Mouse (Mus musculus) MEL (cell line): ENCODE measurements around the gene Ccm2.

Source experiments
- BHLHE40 ChIP-seq: IDR thresholded peaks from 2 replicates; pipeline ENCODE4 v1.6.1; 2012; ENCODE audit warnings: low read depth, mild to moderate bottlenecking, inconsistent platforms, low read length, improper control_type of control experiment, borderline replicate concordance
- GABPA ChIP-seq: IDR thresholded peaks from 2 replicates; pipeline ENCODE4 v1.6.1; 2012; ENCODE audit warnings: low read depth, mild to moderate bottlenecking, inconsistent platforms, low read length, improper control_type of control experiment, moderate library complexity
- MAX ChIP-seq: IDR thresholded peaks from 2 replicates; pipeline ENCODE4 v1.6.1; 2011; ENCODE audit warnings: low read length, improper control_type of control experiment
- POLR2A ChIP-seq, 2 experiments: IDR thresholded peaks; 2 replicates each; pipeline ENCODE4 v1.6.1; 2011 to 2012; ENCODE audit warnings: low read length in 2 of 2, mild to moderate bottlenecking in 2 of 2, control low read depth in 1 of 2, improper control_type of control experiment in 1 of 2, low read depth in 1 of 2, moderate library complexity in 1 of 2; ENCODE audit not compliant: control insufficient read depth in 1 of 2, insufficient read depth in 1 of 2, poor library complexity in 1 of 2
- POLR2AphosphoS2 ChIP-seq: IDR thresholded peaks from 2 replicates; pipeline ENCODE4 v1.6.1; 2011; ENCODE audit warnings: low read length, improper control_type of control experiment
- TAL1 ChIP-seq: IDR thresholded peaks from 2 replicates; pipeline ENCODE4 v1.6.1; 2012; ENCODE audit warnings: mild to moderate bottlenecking, inconsistent platforms, low read length, moderate library complexity, mixed read lengths

- TF ChIP-seq TAL1 (no peak), POLR2A (IDR thresholded peaks at IDR 0.05; ENCODE audit: control insufficient read depth in 1 of 2, insufficient read depth in 1 of 2, low read depth in 1 of 2, low read length in 2 of 2, poor library complexity in 1 of 2) (no peak), MAX (no peak), GABPA (no peak), BHLHE40 (no peak), POLR2AphosphoS2 (no peak)
Observed at GRCm38 (mm10) chr11:6601649-6602480, 55.2 kb downstream of the Ccm2 start.
